Mouse (Mus musculus) cortical plate, adult 2 months (tissue): ENCODE data around the gene Rundc3b.

Experiments
- CTCF ChIP-seq: fragments of 200-500 bp; IDR thresholded peaks from 2 replicates; pipeline ENCODE4 v1.5.1; 2011; ENCODE audit warnings: mild to moderate bottlenecking, control low read depth, low read length; ENCODE audit not compliant: insufficient read depth; ENCODE audit errors: extremely low read depth
- POLR2A ChIP-seq: fragments of 200-500 bp; IDR thresholded peaks from 2 replicates; pipeline ENCODE4 v1.6.1; 2011; ENCODE audit warnings: mild to moderate bottlenecking, low read length, control low read depth; ENCODE audit not compliant: insufficient read depth; ENCODE audit errors: extremely low read depth

DNA sequence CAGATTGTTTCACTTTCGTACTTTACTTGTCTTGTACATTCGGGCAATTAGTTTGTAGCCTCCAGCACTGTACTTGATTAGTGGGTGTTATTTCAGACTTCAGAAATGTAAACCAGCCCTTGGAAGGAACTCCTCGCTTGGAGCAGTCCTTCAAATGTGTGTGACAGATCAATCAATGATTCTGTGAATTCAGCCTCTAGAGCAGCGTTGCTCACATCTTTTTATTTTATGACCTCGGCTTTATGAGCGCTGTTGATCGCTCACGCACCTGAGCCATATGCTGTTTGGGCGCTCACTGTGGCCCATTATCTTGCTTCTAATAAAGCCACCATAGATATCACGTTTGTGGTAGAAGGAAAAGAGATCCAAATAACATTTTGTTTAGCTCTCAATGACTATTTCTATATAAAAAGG is 38.0 kb upstream of the Rundc3b start:
- no peak for TF ChIP-seq POLR2A
- no peak for TF ChIP-seq CTCF
